Mouse (Mus musculus): ENCODE measurements at regions not wholly inside any gene's neighbourhood (a gene's known extent, or its start where the extent isn't known, plus 50 kb on each side); places are given as distances from the start of the nearest gene placed in this dataset.

GRCm38 (mm10) chr3:144119076-144119475 is 85.9 kb downstream of the Lmo4 start:
- TF ChIP-seq CTCF (IDR thresholded peaks at IDR 0.05; ENCODE audit: low read depth) (no peak), EP300 (IDR thresholded peaks at IDR 0.05; ENCODE audit: low read depth) (no peak)
- H3K27ac ChIP-seq (ENCODE audit: low read depth): no peak overlapping the region
- ATAC-seq (ENCODE audit: insufficient read depth, low read depth): no peak
- H3K36me3 ChIP-seq (replicated peaks; ENCODE audit: control insufficient read depth, insufficient read depth, low read length): no peaks in the 10 kb centered on the region
- no peak overlapping the region for H3K9ac ChIP-seq (replicated peaks; ENCODE audit: low read depth, low read length)
- no peak for DNase-seq (ENCODE audit: low spot score)
- no peak overlapping the region for H3K4me3 ChIP-seq (ENCODE audit: low read depth, low read length)
- no peaks in the 10 kb centered on the region for H3K27me3 ChIP-seq (ENCODE audit: control insufficient read depth, insufficient read depth, low read length)
- no peak overlapping the region for H3K4me2 ChIP-seq (ENCODE audit: low read depth, low read length)
- no peaks in the 10 kb centered on the region for H3K9me3 ChIP-seq (replicated peaks; ENCODE audit: control insufficient read depth, low read length)
- no peaks in the 10 kb centered on the region for H3K4me1 ChIP-seq (ENCODE audit: control insufficient read depth, insufficient read depth)
- WGBS: 51% methylated on average over 3 of the region's 3 CpGs

- Histone ChIP-seq H3K27ac (ENCODE audit: low read depth) (no peak overlapping the region), H3K4me2 (ENCODE audit: low read depth, low read length) (no peak overlapping the region), H3K4me1 (ENCODE audit: control insufficient read depth, insufficient read depth) (no peaks in the 10 kb centered on the region), H3K27me3 (ENCODE audit: control insufficient read depth, insufficient read depth, low read length) (no peaks in the 10 kb centered on the region), H3K36me3 (replicated peaks; ENCODE audit: control insufficient read depth, insufficient read depth, low read length) (no peaks in the 10 kb centered on the region), H3K9me3 (replicated peaks; ENCODE audit: control insufficient read depth, low read length) (no peaks in the 10 kb centered on the region), H3K9ac (replicated peaks; ENCODE audit: low read depth, low read length) (no peak overlapping the region), H3K4me3 (ENCODE audit: low read depth, low read length) (no peak overlapping the region)
- no peak for DNase-seq (ENCODE audit: low spot score)
- ATAC-seq (ENCODE audit: insufficient read depth, low read depth): no peak
- TF ChIP-seq CTCF (IDR thresholded peaks at IDR 0.05; ENCODE audit: low read depth) (no peak), EP300 (IDR thresholded peaks at IDR 0.05; ENCODE audit: low read depth) (no peak)
- WGBS: 77% methylated on average over 11 of the region's 11 CpGs
Measured at GRCm38 (mm10) chr3:144113672-144114645, 91.1 kb downstream of the Lmo4 start.

- H3K9ac ChIP-seq (replicated peaks; ENCODE audit: low read depth, low read length): no peak overlapping the region
- no peak overlapping the region for H3K27ac ChIP-seq (ENCODE audit: low read depth)
- no peak overlapping the region for H3K4me2 ChIP-seq (ENCODE audit: low read depth, low read length)
- no peaks in the 10 kb centered on the region for H3K27me3 ChIP-seq (ENCODE audit: control insufficient read depth, insufficient read depth, low read length)
- H3K4me3 ChIP-seq (ENCODE audit: low read depth, low read length): no peak overlapping the region
- no peaks in the 10 kb centered on the region for H3K4me1 ChIP-seq (ENCODE audit: control insufficient read depth, insufficient read depth)
- H3K9me3 ChIP-seq (replicated peaks; ENCODE audit: control insufficient read depth, low read length): no peaks in the 10 kb centered on the region
- TF ChIP-seq CTCF (IDR thresholded peaks at IDR 0.05; ENCODE audit: low read depth) (no peak), EP300 (IDR thresholded peaks at IDR 0.05; ENCODE audit: low read depth) (no peak)
- H3K36me3 ChIP-seq (replicated peaks; ENCODE audit: control insufficient read depth, insufficient read depth, low read length): no peaks in the 10 kb centered on the region
- ATAC-seq (ENCODE audit: insufficient read depth, low read depth) (no peak), DNase-seq (ENCODE audit: low spot score) (no peak)
- 84% methylated on average over 5 of the region's 5 CpGs for WGBS
Measured at GRCm38 (mm10) chr3:144110331-144111080, 94.5 kb downstream of the Lmo4 start.

GRCm38 (mm10) chr3:144109769-144110168 is 95.3 kb downstream of the Lmo4 start:
- H3K27ac ChIP-seq (ENCODE audit: low read depth): no peak overlapping the region
- no peaks in the 10 kb centered on the region for H3K27me3 ChIP-seq (ENCODE audit: control insufficient read depth, insufficient read depth, low read length)
- 59% methylated on average over 2 of the region's 2 CpGs for WGBS
- H3K4me1 ChIP-seq (ENCODE audit: control insufficient read depth, insufficient read depth): no peaks in the 10 kb centered on the region
- no peak overlapping the region for H3K9ac ChIP-seq (replicated peaks; ENCODE audit: low read depth, low read length)
- no peak overlapping the region for H3K4me3 ChIP-seq (ENCODE audit: low read depth, low read length)
- ATAC-seq (ENCODE audit: insufficient read depth, low read depth) (no peak), DNase-seq (ENCODE audit: low spot score) (no peak)
- no peak for TF ChIP-seq CTCF (IDR thresholded peaks at IDR 0.05; ENCODE audit: low read depth)
- TF ChIP-seq EP300 (IDR thresholded peaks at IDR 0.05; ENCODE audit: low read depth): no peak
- H3K36me3 ChIP-seq (replicated peaks; ENCODE audit: control insufficient read depth, insufficient read depth, low read length): no peaks in the 10 kb centered on the region
- H3K9me3 ChIP-seq (replicated peaks; ENCODE audit: control insufficient read depth, low read length): no peaks in the 10 kb centered on the region
- no peak overlapping the region for H3K4me2 ChIP-seq (ENCODE audit: low read depth, low read length)

GRCm38 (mm10) chr3:144108310-144108709 is 96.7 kb downstream of the Lmo4 start:
- H3K4me2 ChIP-seq (ENCODE audit: low read depth, low read length): no peak overlapping the region
- TF ChIP-seq EP300 (IDR thresholded peaks at IDR 0.05; ENCODE audit: low read depth): no peak
- no peak for TF ChIP-seq CTCF (IDR thresholded peaks at IDR 0.05; ENCODE audit: low read depth)
- no peak for DNase-seq (ENCODE audit: low spot score)
- no peak overlapping the region for H3K9ac ChIP-seq (replicated peaks; ENCODE audit: low read depth, low read length)
- H3K27ac ChIP-seq (ENCODE audit: low read depth): no peak overlapping the region
- no peaks in the 10 kb centered on the region for H3K36me3 ChIP-seq (replicated peaks; ENCODE audit: control insufficient read depth, insufficient read depth, low read length)
- H3K9me3 ChIP-seq (replicated peaks; ENCODE audit: control insufficient read depth, low read length): no peaks in the 10 kb centered on the region
- no peak for ATAC-seq (ENCODE audit: insufficient read depth, low read depth)
- H3K4me1 ChIP-seq (ENCODE audit: control insufficient read depth, insufficient read depth): no peaks in the 10 kb centered on the region
- H3K27me3 ChIP-seq (ENCODE audit: control insufficient read depth, insufficient read depth, low read length): no peaks in the 10 kb centered on the region
- H3K4me3 ChIP-seq (ENCODE audit: low read depth, low read length): no peak overlapping the region
- WGBS: 76% methylated on average over 6 of the region's 6 CpGs

Measured in heart, postnatal 0 days (tissue).